Mouse (Mus musculus) left cerebral cortex, adult 2 months (tissue): ENCODE results near the gene Pacsin1. TPM values are rescaled to one million over a fixed set of nuclear protein-coding genes. Genes with fewer than 3 reads are reported as not detected.

Experiments
- DNase-seq, 2 experiments: peaks; one replicate each; pipeline ENCODE4 v3.0.0; 2021 to 2022; ENCODE audit warnings: low spot score in 2 of 2, mixed read lengths in 1 of 2; ENCODE audit errors: extremely low spot score in 1 of 2
- H3K27ac ChIP-seq: fragments of 200-600 bp; 2 replicates; pipeline ENCODE4 v1.8.1; 2022
- H3K4me3 ChIP-seq: fragments of 200-600 bp; 2 replicates; pipeline ENCODE4 v1.8.1; 2022
- CTCF ChIP-seq: fragments of 200-600 bp; IDR thresholded peaks from 2 replicates; pipeline ENCODE4 v1.8.1; 2022; ENCODE audit warnings: antibody characterized with exemption, mild to moderate bottlenecking, moderate library complexity
- intact Hi-C: fragments of 180-260 bp; cut with DNase I; formaldehyde crosslinking; loops from one replicate; pipeline ENCODE4 v1.15.1; 2025
- total RNA-seq, 2 experiments: library from RNA; stranded (reverse); gene quantifications; 2 replicates each; pipeline ENCODE4 v1.2.3; 2021

Pacsin1 gene
- total RNA-seq, 2 experiments from 2014 or later: 436 to 459 TPM

DNA sequence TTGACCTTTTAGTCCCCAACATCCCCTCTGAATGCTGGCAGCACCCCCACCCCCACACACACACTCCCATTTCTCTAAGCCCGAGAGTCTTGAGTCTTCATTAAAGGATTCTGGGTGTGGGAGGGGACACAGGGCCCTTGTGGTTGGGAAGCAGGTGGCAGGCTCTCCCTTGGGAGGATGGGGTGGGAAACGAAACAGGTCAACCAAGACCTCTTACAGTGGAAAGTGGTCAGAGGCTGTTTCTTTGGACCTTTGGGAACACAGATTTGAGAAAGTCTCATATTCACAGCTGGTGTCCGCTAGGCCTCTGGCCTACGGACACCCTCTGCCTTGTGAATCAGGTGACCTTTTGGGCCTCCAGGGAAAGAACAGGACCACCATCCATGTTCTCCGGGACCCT is 54.3 kb downstream of the Pacsin1 start:
- H3K27ac ChIP-seq: no peak overlapping the region
- DNase-seq: no peak
- TF ChIP-seq CTCF: no peak; the same call in 1 of the 2 replicates
- intact Hi-C loops: no loop called here
- H3K4me3 ChIP-seq: no peak overlapping the region

DNA sequence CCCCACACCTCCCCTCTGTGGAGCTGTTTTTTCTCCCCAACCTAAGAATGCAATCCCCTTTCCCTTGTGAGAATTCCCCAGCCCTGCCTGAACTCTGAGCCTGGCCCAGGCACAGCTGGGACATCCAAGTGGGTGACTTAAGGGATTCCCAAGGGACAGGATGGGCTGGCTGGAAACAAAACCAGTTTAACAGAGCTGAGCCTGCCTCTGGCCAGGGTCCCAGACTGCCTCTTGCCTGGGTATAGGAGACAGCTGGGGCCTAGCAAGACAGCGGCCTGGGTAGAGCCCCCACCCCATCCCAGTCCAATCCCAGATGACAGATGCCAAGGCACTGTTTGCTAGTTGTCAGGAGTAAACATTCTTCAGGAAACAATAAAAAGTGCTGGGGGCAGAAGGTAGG is 57.5 kb downstream of the Pacsin1 start:
- DNase-seq: no peak
- Histone ChIP-seq H3K4me3 (no peak overlapping the region), H3K27ac (no peak overlapping the region)
- no peak for TF ChIP-seq CTCF
- intact Hi-C loops: no loop called here

DNA sequence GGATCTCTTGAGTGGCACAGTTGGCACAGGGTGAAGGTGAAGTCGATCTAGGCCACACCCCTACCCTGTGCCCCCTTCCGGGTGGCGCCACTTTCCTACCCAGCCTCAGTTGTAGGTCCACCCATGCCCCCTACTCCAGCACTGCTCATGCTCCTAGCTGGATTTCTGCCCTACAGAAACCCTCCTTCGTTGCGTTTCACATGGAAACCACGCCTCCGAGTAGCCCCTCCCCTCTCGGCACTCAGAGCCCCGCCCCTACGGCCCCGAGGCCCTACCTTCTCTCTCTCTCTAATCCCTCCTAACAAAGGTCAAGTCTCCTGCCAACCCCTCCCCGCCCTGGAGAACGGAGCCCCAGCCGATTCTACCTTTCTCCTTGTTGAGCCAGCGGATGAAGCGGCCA is 61.5 kb downstream of the Pacsin1 start:
- intact Hi-C loops: no loop called here

DNA sequence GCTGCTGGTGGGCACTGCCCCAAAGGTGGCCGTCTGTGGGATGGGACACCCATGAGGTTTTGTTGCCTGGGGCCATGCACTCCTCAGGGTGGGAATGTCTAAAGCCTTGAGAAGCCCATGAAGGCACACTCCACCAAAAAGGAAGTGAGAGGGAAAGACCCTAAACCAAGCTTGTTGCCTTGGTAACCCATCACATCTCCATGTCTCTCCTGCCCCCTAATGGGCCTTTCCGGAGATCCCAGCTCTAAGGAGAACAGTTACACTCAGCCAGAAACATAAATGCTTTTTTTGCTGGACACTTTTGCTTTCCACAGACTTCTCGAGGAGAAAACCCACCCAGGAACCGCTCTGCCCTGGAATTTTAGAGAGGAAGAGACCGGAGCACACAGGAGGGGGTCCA is 62.9 kb downstream of the Pacsin1 start:
- no peak for DNase-seq
- intact Hi-C loops: no loop called here
- Histone ChIP-seq H3K27ac (no peak overlapping the region), H3K4me3 (no peak overlapping the region)
- TF ChIP-seq CTCF: peak; percentile 50

More for the DNA sequence above, 61.5 kb downstream of the Pacsin1 start:
- Histone ChIP-seq H3K4me3 (no peak overlapping the region), H3K27ac (no peak overlapping the region)
- DNase-seq: no peak
- TF ChIP-seq CTCF: no peak

DNA sequence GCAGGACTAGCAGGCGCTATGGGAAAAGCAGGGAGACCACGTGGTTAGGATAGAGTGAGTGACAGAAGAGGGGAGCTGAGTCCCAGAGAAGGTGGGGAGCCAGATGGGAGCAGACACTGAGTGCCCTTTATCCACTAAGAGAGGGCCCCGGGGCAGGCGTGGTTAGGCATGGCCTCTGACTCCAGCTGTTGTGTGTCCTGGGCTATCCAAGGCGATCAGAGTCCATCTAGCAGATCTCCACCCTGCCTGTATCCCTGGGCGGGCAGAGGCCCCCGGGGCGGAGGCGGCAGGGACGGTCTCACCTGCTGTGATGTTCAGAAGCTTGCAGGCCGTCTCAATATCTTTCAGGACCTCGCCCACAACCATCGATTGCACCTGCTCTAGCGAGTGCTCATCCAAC is 64.4 kb downstream of the Pacsin1 start:
- Histone ChIP-seq H3K4me3 (no peak overlapping the region), H3K27ac (no peak overlapping the region)
- TF ChIP-seq CTCF: no peak
- DNase-seq: no peak
- intact Hi-C loops: no loop called here

DNA sequence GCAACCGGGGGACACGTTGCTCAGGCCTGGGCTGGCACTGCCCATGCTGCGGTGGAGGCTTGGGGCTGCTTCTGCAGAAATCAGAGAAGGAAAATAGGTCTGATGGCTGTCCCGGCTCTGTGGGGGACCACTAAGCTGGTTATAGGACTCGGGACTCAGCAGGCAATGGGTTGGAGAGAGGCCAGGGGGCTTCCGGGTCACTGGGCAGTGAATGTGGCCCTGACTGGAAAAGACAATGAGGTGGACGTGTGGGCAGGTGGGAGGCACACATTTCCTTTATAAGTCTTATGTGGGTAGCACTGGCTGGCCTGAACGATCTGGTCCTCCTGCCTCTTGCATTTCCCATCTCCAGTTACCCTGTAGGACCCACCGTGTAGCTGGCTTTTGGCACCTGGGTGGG is 65.0 kb downstream of the Pacsin1 start:
- Histone ChIP-seq H3K27ac (no peak overlapping the region), H3K4me3 (no peak overlapping the region)
- no peak for TF ChIP-seq CTCF
- intact Hi-C loops: no loop called here
- DNase-seq: no peak

DNA sequence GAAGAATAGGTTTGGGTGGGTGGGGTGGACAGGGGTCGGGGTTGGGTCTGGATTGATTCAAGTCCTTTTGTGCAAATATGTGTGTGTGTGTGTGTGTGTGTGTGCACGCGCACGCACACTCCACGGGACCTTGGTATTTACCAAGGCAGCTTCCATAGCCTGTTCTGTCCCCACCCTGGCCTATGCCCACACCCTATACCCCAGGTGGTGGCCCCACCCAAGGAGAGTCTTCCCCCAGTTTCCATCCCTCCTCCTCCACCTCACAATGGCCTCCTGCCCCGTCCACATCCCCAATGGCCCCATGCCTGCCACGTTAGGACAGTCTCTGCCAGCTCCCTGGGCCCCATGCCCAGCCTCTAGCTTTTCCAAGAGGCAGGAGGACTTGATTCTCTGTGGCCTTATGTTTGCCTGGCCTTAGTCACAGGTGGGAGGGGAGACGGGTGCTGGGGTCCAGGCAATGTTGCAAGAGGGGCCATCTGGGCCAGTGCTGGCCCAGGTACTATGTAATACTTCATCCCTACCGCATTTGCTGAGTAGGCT is 65.9 kb downstream of the Pacsin1 start:
- DNase-seq: no peak
- intact Hi-C loops: no loop called here
- no peak overlapping the region for H3K27ac ChIP-seq
- no peak for TF ChIP-seq CTCF
- H3K4me3 ChIP-seq: no peak overlapping the region

DNA sequence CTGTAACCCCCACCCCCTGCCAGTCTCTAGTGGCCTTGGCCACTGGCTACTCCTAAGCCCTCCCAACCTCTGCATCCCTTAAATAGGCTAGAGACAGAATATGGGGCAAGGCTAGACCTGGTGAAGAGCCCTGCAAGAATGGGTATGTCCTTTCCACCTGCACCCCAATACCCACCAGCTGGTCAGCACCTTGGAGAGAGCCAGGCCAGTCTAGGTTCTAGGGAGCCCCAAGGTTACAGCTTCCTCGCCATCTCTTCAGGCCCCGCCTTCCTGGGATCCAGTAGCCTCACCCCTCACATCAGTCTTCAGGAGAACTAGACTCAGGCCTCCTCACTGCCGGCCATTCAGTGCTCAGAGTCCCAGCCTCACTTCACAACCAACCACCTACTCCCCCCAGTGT is 69.0 kb downstream of the Pacsin1 start:
- no peak for TF ChIP-seq CTCF
- Histone ChIP-seq H3K4me3 (no peak overlapping the region), H3K27ac (no peak overlapping the region)
- no peak for DNase-seq
- intact Hi-C loops: no loop called here

DNA sequence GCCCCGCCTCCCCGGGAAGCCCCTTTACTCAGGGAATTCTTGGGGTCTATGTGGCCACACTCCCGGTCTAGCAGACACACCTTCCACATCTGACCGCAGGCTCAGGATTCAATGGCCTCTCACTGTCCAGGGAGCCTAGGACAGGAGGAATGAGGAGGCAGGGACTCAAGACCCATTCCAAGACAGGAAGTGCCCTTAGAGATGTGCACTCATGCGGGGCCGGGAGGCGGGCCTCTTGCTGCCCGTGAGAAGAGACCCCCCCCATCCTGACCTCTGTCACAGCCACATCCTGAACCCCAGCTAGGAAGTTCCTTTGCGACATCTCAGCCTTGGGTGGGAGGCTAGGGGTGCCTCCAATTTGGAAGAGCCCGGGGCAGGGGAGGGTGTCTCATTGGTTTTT is 69.7 kb downstream of the Pacsin1 start:
- no peak for DNase-seq
- intact Hi-C loops: no loop called here
- H3K4me3 ChIP-seq: no peak overlapping the region
- no peak overlapping the region for H3K27ac ChIP-seq
- no peak for TF ChIP-seq CTCF

DNA sequence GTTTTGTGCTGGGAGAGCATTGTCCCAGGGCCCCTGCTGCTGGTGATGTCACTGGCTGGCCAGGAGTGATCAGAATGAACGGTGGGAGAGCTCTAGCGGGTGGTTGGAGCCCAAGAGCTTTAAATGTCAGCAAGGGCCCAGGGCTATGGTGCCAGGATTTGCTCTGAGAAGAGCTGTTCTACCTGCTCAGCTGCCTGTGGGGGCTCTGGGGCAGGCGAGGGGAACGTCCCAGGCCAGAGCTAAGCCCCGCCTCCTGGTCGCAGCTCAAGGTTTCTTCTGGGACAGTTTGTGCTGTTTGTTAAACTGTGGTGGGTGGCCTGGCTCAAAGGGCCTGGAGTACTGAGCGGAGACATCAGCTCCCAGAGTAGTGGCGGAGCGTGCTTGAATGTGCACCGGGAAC is 70.1 kb downstream of the Pacsin1 start:
- DNase-seq: no peak
- TF ChIP-seq CTCF: no peak
- H3K4me3 ChIP-seq: no peak overlapping the region
- intact Hi-C loops: no loop called here
- no peak overlapping the region for H3K27ac ChIP-seq

DNA sequence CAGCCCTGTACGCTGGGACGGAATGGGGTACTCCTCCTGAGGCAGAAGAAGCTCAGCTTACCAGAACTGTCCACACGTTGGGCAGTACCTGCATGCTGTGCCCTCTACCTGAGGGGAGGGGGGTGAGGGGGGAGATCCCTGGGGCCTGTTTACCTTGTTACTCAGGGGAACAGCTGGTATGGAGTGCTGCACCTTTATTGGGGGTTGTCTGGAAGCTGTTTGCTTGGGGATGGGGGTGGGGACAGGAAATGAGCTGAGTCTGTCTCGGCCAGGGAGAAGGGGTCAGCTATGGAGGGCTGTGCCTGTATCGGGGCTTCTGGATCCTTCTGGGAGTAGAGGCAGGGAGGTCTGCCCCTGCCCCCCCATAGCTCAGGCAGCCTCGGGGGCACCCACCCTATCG is 71.2 kb downstream of the Pacsin1 start:
- intact Hi-C loops: no loop called here
- Histone ChIP-seq H3K27ac (no peak overlapping the region), H3K4me3 (no peak overlapping the region)
- no peak for DNase-seq
- no peak for TF ChIP-seq CTCF

DNA sequence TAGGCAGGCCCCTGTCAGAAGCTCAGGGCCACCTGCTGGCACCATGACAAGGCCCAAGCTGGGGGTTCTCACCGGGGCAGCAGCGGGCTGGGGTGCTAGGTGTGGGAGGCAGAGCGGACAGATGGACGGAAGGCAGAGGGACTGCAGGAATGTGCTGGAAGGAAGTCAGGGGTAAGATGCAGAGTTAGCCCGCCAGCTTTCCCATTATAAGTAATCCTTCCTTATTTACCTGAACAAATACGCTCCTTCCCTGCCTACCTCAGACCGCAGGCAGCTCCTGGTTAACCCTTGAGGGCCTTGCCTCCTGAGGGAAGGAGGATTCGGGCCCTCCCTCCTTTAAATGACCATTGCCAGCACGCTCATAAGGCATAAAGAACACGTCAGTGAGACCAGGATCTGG is 73.5 kb downstream of the Pacsin1 start, which contains the start of gene Spdef:
Gene Spdef, minus strand, starts transcription at position 186 of the 400 bp plus-strand sequence.
- intact Hi-C loops: no loop called here
- TF ChIP-seq CTCF: no peak
- H3K27ac ChIP-seq: no peak within 1 kb of the TSS
- no peak within 1 kb of the TSS for H3K4me3 ChIP-seq
- DNase-seq: no peak

DNA sequence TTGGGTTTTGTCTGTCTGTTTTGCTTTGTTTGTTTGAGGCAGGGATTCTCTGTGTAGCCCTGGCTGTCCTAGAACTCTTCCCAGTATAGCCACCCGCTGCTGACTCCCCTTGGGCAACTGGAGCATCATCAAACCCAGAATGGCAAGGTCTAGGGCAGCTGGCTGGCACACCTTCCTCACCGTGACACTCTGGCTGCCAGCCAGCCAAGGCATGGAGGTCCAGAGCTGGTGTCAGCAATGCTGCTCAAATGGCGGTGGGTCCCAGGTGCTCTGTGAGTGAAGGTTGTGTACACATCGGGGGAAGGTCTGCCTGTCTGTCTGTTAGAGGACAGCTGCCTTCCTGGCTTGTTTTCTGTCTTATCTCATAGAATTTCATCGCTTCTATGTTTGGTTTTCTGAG is 76.8 kb downstream of the Pacsin1 start:
- no peak overlapping the region for H3K27ac ChIP-seq
- intact Hi-C loops: no loop called here
- no peak overlapping the region for H3K4me3 ChIP-seq
- TF ChIP-seq CTCF: no peak
- no peak for DNase-seq

DNA sequence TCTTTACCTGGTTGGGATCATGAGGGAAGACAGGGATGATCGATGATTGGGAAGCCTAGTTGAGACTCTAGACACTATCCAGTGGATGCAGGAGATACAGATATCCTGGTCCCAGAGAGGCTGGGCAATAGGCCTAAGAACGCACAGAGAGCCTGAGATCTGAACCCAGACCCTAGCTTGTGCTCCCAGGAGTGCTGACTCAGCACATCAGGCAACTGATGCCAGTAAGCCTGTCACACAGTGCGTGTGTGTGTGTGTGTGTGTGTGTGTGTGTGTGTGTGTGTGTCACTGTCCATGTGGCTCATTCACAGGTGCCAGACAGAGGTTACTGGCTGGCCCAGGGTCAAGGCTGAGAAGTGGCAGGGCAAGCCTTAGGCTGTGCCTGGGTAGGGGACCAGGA is 77.4 kb downstream of the Pacsin1 start:
- no peak overlapping the region for H3K4me3 ChIP-seq
- no peak for DNase-seq
- intact Hi-C loops: no loop called here
- no peak for TF ChIP-seq CTCF
- no peak overlapping the region for H3K27ac ChIP-seq
